Comparison of ENCODE assay signal across 19 mouse cellular contexts in the genomic region with DNA sequence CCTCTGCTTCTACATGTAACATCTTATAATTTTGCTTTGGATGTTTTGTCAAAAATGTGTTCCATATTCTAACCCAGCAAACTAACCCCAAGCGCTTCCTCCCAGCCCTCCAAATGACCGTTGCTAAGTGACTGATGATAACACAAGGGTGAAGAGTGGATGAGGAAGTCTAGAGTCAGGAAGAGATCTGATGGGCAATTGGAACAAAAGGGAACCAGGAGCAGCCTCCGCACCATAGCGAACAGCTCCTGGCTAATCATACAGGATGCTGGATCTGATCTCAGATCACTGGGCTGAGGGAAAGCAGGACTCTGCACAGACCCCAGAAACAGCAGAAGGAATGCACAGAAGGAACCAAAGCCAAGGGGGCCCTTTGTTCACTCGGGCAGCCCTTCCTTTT.
"Had no signal": no experiment of that assay in that cellular context is flagged by ENCODE, and none has a peak within 500 bp of the region (broad histone marks: within the 10 kb centered on the region; RNA-seq: fewer than 3 reads in every experiment).

No protein-coding gene starts in this region.

- H3K4me1 ChIP-seq: limb, embryonic 12.5 days; liver, embryonic 13.5 days; lung, embryonic 15.5 days; midbrain, embryonic 12.5 days had no signal

- H3K27me3 ChIP-seq: limb, embryonic 12.5 days; liver, embryonic 13.5 days; lung, embryonic 15.5 days; midbrain, embryonic 12.5 days; neural tube, embryonic 13.5 days had no signal

- H3K36me3 ChIP-seq: limb, embryonic 12.5 days; liver, embryonic 13.5 days; lung, embryonic 15.5 days; midbrain, embryonic 12.5 days; neural tube, embryonic 13.5 days had no signal

- H3K4me3 ChIP-seq: limb, embryonic 12.5 days; liver, embryonic 13.5 days; lung, embryonic 15.5 days; midbrain, embryonic 12.5 days; neural tube, embryonic 13.5 days had no signal

- H3K9me3 ChIP-seq: limb, embryonic 12.5 days; liver, embryonic 13.5 days; lung, embryonic 15.5 days; midbrain, embryonic 12.5 days; neural tube, embryonic 13.5 days had no signal

- H3K4me2 ChIP-seq: limb, embryonic 12.5 days; liver, embryonic 13.5 days; lung, embryonic 15.5 days; midbrain, embryonic 12.5 days; neural tube, embryonic 13.5 days had no signal

- H3K9ac ChIP-seq: limb, embryonic 12.5 days; liver, embryonic 13.5 days; liver, postnatal 0 days; lung, embryonic 15.5 days; midbrain, embryonic 12.5 days; neural tube, embryonic 13.5 days had no signal

- DNase-seq: kidney, postnatal 36 days; layer of hippocampus, adult 9-11 months; layer of hippocampus, postnatal 36 days; liver; liver, embryonic 13.5 days; liver, postnatal 0 days; lung, postnatal 14 days; retina, postnatal 1 day; right cerebral cortex, postnatal 4 days; spleen, adult 18-20 months; thymus, adult 18-20 months; thymus, postnatal 14 days had no signal

- H3K27ac ChIP-seq: kidney, postnatal 0 days; limb, embryonic 12.5 days; liver, embryonic 13.5 days; lung, embryonic 15.5 days; macrophage; midbrain, embryonic 12.5 days; neural tube, embryonic 13.5 days had no signal

- ATAC-seq: liver, postnatal 0 days; midbrain, embryonic 16.5 days had no signal
